Mouse (Mus musculus) heart, adult 2 months (tissue): ENCODE results near the gene Dgkz.

Experiments used
- CTCF ChIP-seq: fragments of 200-600 bp; IDR thresholded peaks from 2 replicates; pipeline ENCODE4 v1.8.1; 2022; ENCODE audit warnings: antibody characterized with exemption, mild to moderate bottlenecking, moderate library complexity
- EP300 ChIP-seq: fragments of 200-500 bp; IDR thresholded peaks from 2 replicates; pipeline ENCODE4 v1.6.1; 2011; ENCODE audit warnings: low read depth, low read length, control low read depth; ENCODE audit not compliant: insufficient read depth

- TF ChIP-seq CTCF: no peak
- no peak for TF ChIP-seq EP300
These were observed 52.9 kb downstream of the Dgkz start for GRCm38 (mm10) chr2:91922586-91923414.
